Comparison of ENCODE assay signal across 8 mouse cellular contexts in the genomic region with DNA sequence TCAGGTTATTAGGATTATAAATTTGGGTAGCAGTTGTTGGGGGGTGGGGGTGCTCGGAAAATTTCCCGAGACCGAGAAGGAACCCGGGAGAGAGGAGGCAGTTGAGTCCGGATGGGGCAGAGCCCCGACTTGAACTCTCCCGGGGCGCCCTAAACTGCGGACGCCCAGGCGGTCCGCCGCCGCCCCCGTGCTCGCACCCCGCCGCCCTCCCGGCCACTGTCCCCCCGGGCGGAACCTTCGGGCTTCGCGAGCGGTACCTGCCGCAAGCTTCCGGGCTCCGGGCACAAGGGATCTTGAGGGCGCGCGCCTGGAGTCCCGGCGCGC. TPM values are rescaled to one million over a fixed set of nuclear protein-coding genes. Genes with fewer than 3 reads are reported as not detected.
DNase-seq lines count a peak whose midpoint lies in the region; ATAC-seq and TF ChIP-seq lines count a peak whose summit lies in the region.

No protein-coding gene starts in this region.

- DNase-seq in heart, postnatal 0 days (ENCODE audit: low spot score), result no peak
- DNase-seq in heart, postnatal 25 days (ENCODE audit: low spot score), result no peak
- peak; percentile 1 for DNase-seq in T-cell, adult 2 months (ENCODE audit: low spot score)
- DNase-seq in hindbrain, embryonic 11.5 days (ENCODE audit: low spot score), result no peak
- no peak for DNase-seq in frontal cortex, postnatal 14 days (ENCODE audit: low spot score in 2 of 2)
- DNase-seq in left cerebral cortex, postnatal 4 days, result no peak
- no peak for DNase-seq in urinary bladder, postnatal 25 days (ENCODE audit: low spot score)

- peaks cover 10% of the 10 kb centered on the region for H3K36me3 ChIP-seq in heart, postnatal 0 days (replicated peaks; ENCODE audit: control insufficient read depth, insufficient read depth, low read length)
- no peaks in the 10 kb centered on the region for H3K36me3 ChIP-seq in hindbrain, embryonic 11.5 days (ENCODE audit: control insufficient read depth, insufficient read depth, low read length)
- no peaks in the 10 kb centered on the region for H3K36me3 ChIP-seq in midbrain, embryonic 12.5 days

- no peaks in the 10 kb centered on the region for H3K27me3 ChIP-seq in heart, postnatal 0 days (ENCODE audit: control insufficient read depth, insufficient read depth, low read length)
- H3K27me3 ChIP-seq in hindbrain, embryonic 11.5 days (ENCODE audit: control insufficient read depth, insufficient read depth, low read length), result peaks cover 7% of the 10 kb centered on the region; the same call in 1 of the 2 replicates
- peaks cover 16% of the 10 kb centered on the region for H3K27me3 ChIP-seq in midbrain, embryonic 12.5 days

- H3K4me3 ChIP-seq in heart, postnatal 0 days (ENCODE audit: low read depth, low read length), result peak overlapping the region; percentile 81
- H3K4me3 ChIP-seq in hindbrain, embryonic 11.5 days (ENCODE audit: low read depth, low read length), result peak overlapping the region; percentile 60
- peak overlapping the region; percentile 71 for H3K4me3 ChIP-seq in midbrain, embryonic 12.5 days

- H3K4me1 ChIP-seq in heart, postnatal 0 days (ENCODE audit: control insufficient read depth, insufficient read depth), result peaks cover 5% of the 10 kb centered on the region
- peaks cover 3% of the 10 kb centered on the region; the same call in 1 of the 2 replicates for H3K4me1 ChIP-seq in hindbrain, embryonic 11.5 days (replicated peaks; ENCODE audit: control insufficient read depth, insufficient read depth, low read length)
- H3K4me1 ChIP-seq in midbrain, embryonic 12.5 days, result peaks cover 15% of the 10 kb centered on the region

- no peaks in the 10 kb centered on the region for H3K9me3 ChIP-seq in heart, postnatal 0 days (replicated peaks; ENCODE audit: control insufficient read depth, low read length)
- H3K9me3 ChIP-seq in hindbrain, embryonic 11.5 days (ENCODE audit: control insufficient read depth, low read length), result no peaks in the 10 kb centered on the region
- no peaks in the 10 kb centered on the region for H3K9me3 ChIP-seq in midbrain, embryonic 12.5 days

- TF ChIP-seq CTCF in heart, postnatal 0 days (IDR thresholded peaks at IDR 0.05; ENCODE audit: low read depth), result no peak

- ATAC-seq in heart, postnatal 0 days (ENCODE audit: insufficient read depth, low read depth), result no peak
- ATAC-seq in hindbrain, embryonic 11.5 days (ENCODE audit: low FRiP score), result no peak
- peak; percentile 38; the same call in 1 of the 2 replicates for ATAC-seq in midbrain, embryonic 12.5 days (ENCODE audit: low FRiP score, low read depth)

- WGBS in heart, postnatal 0 days, result under 1% methylated on average over 34 of the region's 34 CpGs
- WGBS in hindbrain, embryonic 11.5 days, result 0% methylated on average over 23 of the region's 34 CpGs
- WGBS in midbrain, embryonic 12.5 days, result 0% methylated on average over 27 of the region's 34 CpGs

- intact Hi-C loops in heart, postnatal 25 days (cut with DNase I), result loop anchor here (1.0 to 5.0 kb wide), 2 partner anchors 93 to 199 kb away; no protein-coding TSS in a partner anchor
- intact Hi-C loops in left cerebral cortex, postnatal 4 days (cut with DNase I), result loop anchor here (5.0 to 10.0 kb wide), 4 partner anchors 92 to 424 kb away; partner anchors contain the start of gene Cradd

- peak overlapping the region; percentile 97 for H3K27ac ChIP-seq in heart, postnatal 0 days (ENCODE audit: low read depth)
- H3K27ac ChIP-seq in hindbrain, embryonic 11.5 days (ENCODE audit: low read depth, low read length), result peak overlapping the region; percentile 81
- H3K27ac ChIP-seq in midbrain, embryonic 12.5 days (replicated peaks), result peak overlapping the region; percentile 85

- H3K9ac ChIP-seq in heart, postnatal 0 days (replicated peaks; ENCODE audit: low read depth, low read length), result peak overlapping the region; percentile 90
- peak overlapping the region; percentile 63 for H3K9ac ChIP-seq in hindbrain, embryonic 11.5 days (ENCODE audit: low read depth, low read length)
- peak overlapping the region; percentile 87 for H3K9ac ChIP-seq in midbrain, embryonic 12.5 days (replicated peaks)

- peak overlapping the region; percentile 95 for H3K4me2 ChIP-seq in heart, postnatal 0 days (ENCODE audit: low read depth, low read length)
- peak overlapping the region; percentile 87 for H3K4me2 ChIP-seq in hindbrain, embryonic 11.5 days (replicated peaks; ENCODE audit: low read depth, low read length)
- peak overlapping the region; percentile 98 for H3K4me2 ChIP-seq in midbrain, embryonic 12.5 days (replicated peaks)

- TF ChIP-seq EP300 in heart, postnatal 0 days (IDR thresholded peaks at IDR 0.05; ENCODE audit: low read depth), result no peak

RNA-seq across cellular contexts. Expression of gene Socs2, which starts 0.7 kb away (rescaled TPM):
- 71.2 and 103 TPM in 2 replicates for total RNA-seq in heart, postnatal 0 days (2014; rRNA removed; ENCODE audit: low replicate concordance)
- 131 and 137 TPM in 2 replicates for polyA plus RNA-seq in heart, postnatal 0 days (2015; fragmentation: Nextera tagmentation; extraction: Ambion mirVana)
- total RNA-seq in heart, postnatal 25 days (2021), result 10 to 100 TPM; 46.3 to 59.1 TPM
- polyA plus RNA-seq in hindbrain, embryonic 11.5 days (2014; fragmentation: Nextera tagmentation; extraction: Ambion mirVana), result 58.2 and 61.4 TPM in 2 replicates
- polyA plus RNA-seq in midbrain, embryonic 12.5 days (2016; fragmentation: Nextera tagmentation; extraction: Ambion mirVana), result 37.9 and 38.4 TPM in 2 replicates
- 10 to 100 TPM; 78.0 to 81.5 TPM for total RNA-seq in left cerebral cortex, postnatal 4 days (2021)
